Mouse (Mus musculus) CH12.LX (cell line): ENCODE results near the gene Krt42. TPM values are rescaled to one million over a fixed set of nuclear protein-coding genes. Genes with fewer than 3 reads are reported as not detected.

ENCODE experiments used
- DNase-seq: peaks from one replicate; pipeline ENCODE4 v3.0.0-alpha.2; 2013; ENCODE audit errors: extremely low read depth
- H3K27ac ChIP-seq: 2 replicates; pipeline ENCODE4 v1.5.1; 2012; ENCODE audit warnings: low read depth, mild to moderate bottlenecking, control low read depth, moderate library complexity; ENCODE audit not compliant: insufficient read depth
- H3K27me3 ChIP-seq: replicated peaks from 2 replicates; pipeline ENCODE3; 2012; ENCODE audit warnings: inconsistent platforms
- H3K36me3 ChIP-seq, 2 experiments: replicated peaks in 1 of 2; 2 replicates each; pipeline versions ENCODE3 to v1.6.1; 2012; ENCODE audit warnings: inconsistent platforms in 1 of 2, low read length in 1 of 2, mild to moderate bottlenecking in 1 of 2, mixed read lengths in 1 of 2, moderate library complexity in 1 of 2; ENCODE audit not compliant: control insufficient read depth in 1 of 2, insufficient read depth in 1 of 2
- H3K4me1 ChIP-seq, 2 experiments: 2 replicates each; pipeline ENCODE4 v1.6.1; 2012; ENCODE audit warnings: inconsistent platforms in 1 of 2, moderate library complexity in 1 of 2; ENCODE audit not compliant: insufficient read depth in 2 of 2, control insufficient read depth in 1 of 2
- H3K4me2 ChIP-seq: 2 replicates; pipeline ENCODE4 v1.6.1; 2012; ENCODE audit warnings: low read depth, mild to moderate bottlenecking, control low read depth; ENCODE audit not compliant: poor library complexity, insufficient read depth, severe bottlenecking
- H3K4me3 ChIP-seq, 3 experiments: fragments of 150-350 bp in 1 of 3; sonication (generic) in 1 of 3; replicated peaks in 1 of 3; 2 replicates each; pipeline versions ENCODE3 to v1.5.1; 2011 to 2012; ENCODE audit warnings: low read depth in 2 of 3, low read length in 2 of 3, mild to moderate bottlenecking in 2 of 3, moderate library complexity in 2 of 3, control low read depth in 1 of 3, improper control_type of control experiment in 1 of 3, inconsistent platforms in 1 of 3, mixed read lengths in 1 of 3; ENCODE audit not compliant: poor library complexity in 1 of 3
- H3K79me2 ChIP-seq: replicated peaks from 2 replicates; pipeline ENCODE4 v1.6.1; 2012; ENCODE audit warnings: mild to moderate bottlenecking, moderate library complexity; ENCODE audit not compliant: control insufficient read depth, poor library complexity, insufficient read depth, severe bottlenecking; ENCODE audit errors: extremely low read depth
- H3K9ac ChIP-seq: 2 replicates; pipeline ENCODE4 v1.6.1; 2012; ENCODE audit warnings: low read depth, mild to moderate bottlenecking, control low read depth, moderate library complexity; ENCODE audit not compliant: insufficient read depth
- H3K9me3 ChIP-seq: replicated peaks from 2 replicates; pipeline ENCODE3; 2012; ENCODE audit warnings: low read length, inconsistent platforms, mixed read lengths
- CTCF ChIP-seq, 2 experiments: IDR thresholded peaks in 1 of 2; conservative IDR thresholded peaks in 1 of 2; 2 replicates each; pipeline ENCODE4 v1.5.1; 2011 to 2012; ENCODE audit warnings: low read depth in 2 of 2, low read length in 2 of 2, improper control_type of control experiment in 1 of 2, inconsistent platforms in 1 of 2, mild to moderate bottlenecking in 1 of 2, moderate library complexity in 1 of 2
- E2F4 ChIP-seq: IDR thresholded peaks from 2 replicates; pipeline ENCODE4 v1.6.1; 2011; ENCODE audit warnings: low read depth, low read length, improper control_type of control experiment; ENCODE audit not compliant: insufficient replicate concordance
- EP300 ChIP-seq: IDR thresholded peaks from 2 replicates; pipeline ENCODE4 v1.6.1; 2011; ENCODE audit warnings: low read length, improper control_type of control experiment
- ETS1 ChIP-seq: conservative IDR thresholded peaks from 2 replicates; pipeline ENCODE4 v1.6.1; 2012; ENCODE audit warnings: low read depth, mild to moderate bottlenecking, inconsistent platforms, low read length, improper control_type of control experiment, moderate library complexity
- HCFC1 ChIP-seq: IDR thresholded peaks from 2 replicates; pipeline ENCODE4 v1.6.1; 2012; ENCODE audit warnings: low read depth, mild to moderate bottlenecking, inconsistent platforms, low read length, improper control_type of control experiment
- IRF4 ChIP-seq: IDR thresholded peaks from 2 replicates; pipeline ENCODE4 v1.6.1; 2014; ENCODE audit warnings: low read depth, mild to moderate bottlenecking, inconsistent platforms, low read length, improper control_type of control experiment
- KAT2A ChIP-seq: IDR thresholded peaks from 2 replicates; pipeline ENCODE4 v1.6.1; 2012; ENCODE audit warnings: low read length, improper control_type of control experiment, inconsistent platforms; ENCODE audit not compliant: insufficient replicate concordance
- MAFK ChIP-seq: IDR thresholded peaks from 2 replicates; pipeline ENCODE4 v1.6.1; 2011; ENCODE audit warnings: low read length, improper control_type of control experiment; ENCODE audit not compliant: insufficient replicate concordance
- MAX ChIP-seq: IDR thresholded peaks from 2 replicates; pipeline ENCODE4 v1.6.1; 2011; ENCODE audit warnings: low read length, improper control_type of control experiment
- MEF2A ChIP-seq: IDR thresholded peaks from 2 replicates; pipeline ENCODE4 v1.6.1; 2014; ENCODE audit warnings: low read depth, mild to moderate bottlenecking, inconsistent platforms, low read length, improper control_type of control experiment, borderline replicate concordance
- MXI1 ChIP-seq: IDR thresholded peaks from 2 replicates; pipeline ENCODE4 v1.6.1; 2011; ENCODE audit warnings: mild to moderate bottlenecking, low read depth, low read length, improper control_type of control experiment
- NELFE ChIP-seq: IDR thresholded peaks from 2 replicates; pipeline ENCODE4 v1.6.1; 2011; ENCODE audit warnings: low read depth, low read length, improper control_type of control experiment
- NRF1 ChIP-seq: IDR thresholded peaks from 2 replicates; pipeline ENCODE4 v1.6.1; 2014; ENCODE audit warnings: low read depth, mild to moderate bottlenecking, inconsistent platforms, low read length, improper control_type of control experiment, moderate library complexity
- POLR2A ChIP-seq: IDR thresholded peaks from 2 replicates; pipeline ENCODE4 v1.6.1; 2011; ENCODE audit warnings: low read depth, mild to moderate bottlenecking, improper control_type of control experiment, low read length
- POLR2AphosphoS2 ChIP-seq: IDR thresholded peaks from 2 replicates; pipeline ENCODE4 v1.6.1; 2011; ENCODE audit warnings: low read depth, low read length, improper control_type of control experiment
- RCOR1 ChIP-seq: conservative IDR thresholded peaks from 2 replicates; pipeline ENCODE4 v1.6.1; 2012; ENCODE audit warnings: low read depth, mild to moderate bottlenecking, inconsistent platforms, low read length, improper control_type of control experiment
- SIN3A ChIP-seq: IDR thresholded peaks from 2 replicates; pipeline ENCODE4 v1.6.1; 2012; ENCODE audit warnings: low read length, improper control_type of control experiment, inconsistent platforms
- SMC3 ChIP-seq: IDR thresholded peaks from 2 replicates; pipeline ENCODE4 v1.6.1; 2011; ENCODE audit warnings: low read depth, low read length, improper control_type of control experiment
- TBP ChIP-seq: conservative IDR thresholded peaks from 2 replicates; pipeline ENCODE4 v1.6.1; 2011; ENCODE audit warnings: low read depth, low read length, improper control_type of control experiment
- TCF12 ChIP-seq: IDR thresholded peaks from 2 replicates; pipeline ENCODE4 v1.6.1; 2014; ENCODE audit warnings: low read depth, mild to moderate bottlenecking, inconsistent platforms, low read length, improper control_type of control experiment
- UBTF ChIP-seq: IDR thresholded peaks from 2 replicates; pipeline ENCODE4 v1.6.1; 2012; ENCODE audit warnings: low read depth, mild to moderate bottlenecking, inconsistent platforms, low read length, improper control_type of control experiment, moderate library complexity
- USF1 ChIP-seq: IDR thresholded peaks from 2 replicates; pipeline ENCODE4 v1.6.1; 2014; ENCODE audit warnings: low read depth, mild to moderate bottlenecking, inconsistent platforms, low read length, improper control_type of control experiment
- ZC3H11A ChIP-seq: IDR thresholded peaks from 2 replicates; pipeline ENCODE4 v1.6.1; 2012; ENCODE audit warnings: low read depth, mild to moderate bottlenecking, inconsistent platforms, low read length, improper control_type of control experiment
- ZKSCAN1 ChIP-seq: IDR thresholded peaks from 2 replicates; pipeline ENCODE4 v1.6.1; 2012; ENCODE audit warnings: low read depth, inconsistent platforms, low read length, improper control_type of control experiment, borderline replicate concordance
- dilution Hi-C: fragments of 300-500 bp; cut with MboI; formaldehyde crosslinking; loops from 2 replicates; pipeline ENCODE4 v1.14.3; 2020; ENCODE audit warnings: low sequenced_read_pairs; ENCODE audit not compliant: extremely low pct_unique_long_range_greater_than_20kb, extremely low pct_ligation_motif_present
- in situ Hi-C: fragments of 300-500 bp; cut with MboI; formaldehyde crosslinking; loops from 3 replicates; pipeline ENCODE4 v1.14.3; 2019; ENCODE audit warnings: low sequenced_read_pairs, low pct_ligation_motif_present, low pct_unique_long_range_greater_than_20kb, mixed read lengths
- polyA plus RNA-seq: library from polyadenylated mRNA; unstranded; fragments of >175 nt; gene quantifications from 2 replicates; pipeline ENCODE4 v1.2.1, GENCODE M21; 2012; ENCODE audit warnings: low read depth; ENCODE audit not compliant: insufficient read length
- total RNA-seq, 2 experiments: library from RNA; depleted of rRNA; stranded (reverse); fragments of 300-350 nt in 1 of 2; fragments of >200 nt in 1 of 2; gene quantifications; 2 replicates each; pipeline ENCODE4 v1.2.3; 2012 to 2014

The Krt42 gene
- total and polyA plus RNA-seq, 3 experiments, result not detected

DNA sequence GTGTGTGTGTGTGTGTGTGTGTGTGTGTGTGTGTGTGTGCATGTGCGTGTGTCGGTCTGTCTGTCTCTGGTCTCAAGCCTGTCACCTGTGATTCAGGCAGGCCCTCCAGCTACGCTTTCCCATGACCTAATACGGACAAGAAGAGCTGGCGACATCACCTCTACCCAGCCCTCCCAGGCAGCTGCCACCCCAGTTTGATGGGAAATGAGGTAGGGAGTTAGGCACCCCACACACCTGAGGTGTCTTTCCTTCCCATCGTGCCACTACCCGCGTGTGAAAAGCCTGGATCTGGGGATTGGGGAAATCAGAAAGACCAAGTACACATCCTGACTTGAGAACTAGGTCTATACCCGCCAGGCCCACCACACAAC, 8.5 kb downstream of the Krt42 start:
- TF ChIP-seq KAT2A (no peak), POLR2A (no peak), ZKSCAN1 (no peak), POLR2AphosphoS2 (no peak), ETS1 (no peak), UBTF (no peak), EP300 (no peak), USF1 (no peak)
- no peaks in the 10 kb centered on the region for H3K36me3 ChIP-seq
- H3K9me3 ChIP-seq, result no peaks in the 10 kb centered on the region
- no peak overlapping the region for H3K4me2 ChIP-seq
- H3K27ac ChIP-seq, result no peak overlapping the region
- peaks cover 99% of the 10 kb centered on the region for H3K27me3 ChIP-seq
- peaks cover 13 to 38% of the 10 kb centered on the region in 2 experiments for H3K4me1 ChIP-seq
- H3K4me3 ChIP-seq, result no peak overlapping the region
- dilution Hi-C loops, result no loop called here
- H3K9ac ChIP-seq, result no peak overlapping the region
- no peak for DNase-seq
- in situ Hi-C loops, result no loop called here
- H3K79me2 ChIP-seq, result no peaks in the 10 kb centered on the region

DNA sequence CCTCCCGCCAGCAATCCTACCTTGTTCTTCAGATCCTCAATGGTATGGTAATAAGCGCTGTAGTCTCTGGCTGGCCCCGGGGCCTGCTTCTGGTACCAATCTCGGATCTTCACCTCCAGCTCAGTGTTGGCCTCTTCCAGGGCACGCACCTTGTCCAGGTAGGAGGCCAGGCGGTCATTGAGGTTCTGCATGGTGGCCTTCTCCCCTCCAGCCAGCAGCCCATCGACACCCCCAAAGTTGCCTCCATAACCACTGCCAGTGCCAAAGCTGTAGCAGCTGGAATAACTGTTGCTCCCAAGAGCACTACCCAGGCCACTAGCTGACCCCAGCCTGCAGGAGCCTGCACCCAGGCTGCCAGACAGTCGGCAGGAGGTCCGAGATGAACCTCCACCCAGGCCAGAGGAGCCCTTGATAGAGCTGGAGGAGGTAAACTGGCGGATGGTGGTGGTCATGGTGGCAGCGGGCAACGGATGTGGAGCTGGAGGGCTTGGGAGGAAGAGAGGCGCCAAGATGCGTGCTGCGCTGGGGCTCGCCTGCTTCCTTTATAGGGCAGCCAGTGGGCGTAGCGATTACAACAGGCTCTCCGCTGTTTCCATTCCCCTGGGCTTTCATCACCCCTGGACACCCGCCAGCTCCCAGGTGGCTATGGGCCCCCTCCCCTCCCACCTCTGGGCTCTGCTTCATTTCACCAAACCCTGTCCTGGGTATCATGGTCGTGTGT, 9.0 kb downstream of the Krt42 start, which contains the start of gene Krt17:
Gene Krt17 (minus strand): TSS at position 516 of the 721 bp plus-strand sequence.
- H3K79me2 ChIP-seq, result no peaks in the 10 kb centered on the region
- H3K36me3 ChIP-seq, result no peaks in the 10 kb centered on the region
- no peak within 1 kb of the TSS for H3K27ac ChIP-seq
- no peak for DNase-seq
- no peaks in the 10 kb centered on the region for H3K9me3 ChIP-seq
- in situ Hi-C loops, result no loop called here
- H3K4me1 ChIP-seq, result peaks cover 14 to 43% of the 10 kb centered on the region in 2 experiments
- H3K9ac ChIP-seq, result no peak within 1 kb of the TSS
- TF ChIP-seq NRF1 (no peak), ZKSCAN1 (no peak), ZC3H11A (no peak), POLR2AphosphoS2 (no peak), SIN3A (no peak), CTCF (conservative IDR thresholded peaks at IDR 0.05 in 1 of 2, IDR thresholded peaks at IDR 0.05 in 1 of 2; ENCODE audit: low read depth in 2 of 2, low read length in 2 of 2) (no peak)
- TF ChIP-seq, all 38 proteins: peak for 0
- dilution Hi-C loops, result no loop called here
- no peak within 1 kb of the TSS for H3K4me2 ChIP-seq
- H3K4me3 ChIP-seq, result no peak within 1 kb of the TSS
- peaks cover 99% of the 10 kb centered on the region for H3K27me3 ChIP-seq

DNA sequence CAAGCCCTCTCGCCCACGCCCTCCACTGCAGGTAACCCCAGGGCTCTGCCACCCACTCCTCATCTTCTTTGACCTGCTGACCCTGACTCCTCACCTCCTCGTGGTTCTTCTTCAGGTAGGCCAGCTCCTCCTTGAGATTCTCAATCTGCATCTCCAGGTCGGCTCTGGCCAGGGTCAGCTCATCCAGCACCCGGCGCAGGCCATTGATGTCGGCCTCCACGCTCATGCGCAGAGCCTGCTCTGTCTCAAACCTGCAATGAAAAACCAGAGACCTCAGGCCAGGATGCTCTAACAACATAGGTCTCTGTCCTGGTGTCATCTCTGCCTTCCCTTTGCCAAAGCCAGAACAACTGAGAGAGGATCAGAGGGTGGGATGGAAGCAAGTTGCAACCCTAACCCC, 10.6 kb downstream of the Krt42 start:
- TF ChIP-seq RCOR1, result no peak
- TF ChIP-seq IRF4, result no peak
- no peak for TF ChIP-seq TCF12
- TF ChIP-seq MXI1, result no peak
- TF ChIP-seq SIN3A, result no peak
- TF ChIP-seq TBP, result no peak
- TF ChIP-seq NELFE, result no peak
- TF ChIP-seq ZKSCAN1, result no peak
- no peak for TF ChIP-seq HCFC1
- no peak for TF ChIP-seq E2F4
- TF ChIP-seq MAFK, result no peak
- no peak for TF ChIP-seq MEF2A
- TF ChIP-seq MAX, result no peak
- TF ChIP-seq SMC3, result no peak
- TF ChIP-seq POLR2AphosphoS2, result no peak
- TF ChIP-seq KAT2A, result no peak
- no peak for TF ChIP-seq UBTF
- no peak for TF ChIP-seq USF1
- Histone ChIP-seq H3K9me3 (no peaks in the 10 kb centered on the region), H3K4me1 (peaks cover 11 to 38% of the 10 kb centered on the region in 2 experiments), H3K4me2 (no peak overlapping the region), H3K9ac (no peak overlapping the region), H3K27ac (no peak overlapping the region), H3K36me3 (no peaks in the 10 kb centered on the region), H3K79me2 (no peaks in the 10 kb centered on the region), H3K4me3 (no peak overlapping the region), H3K27me3 (peaks cover 100% of the 10 kb centered on the region)
- in situ Hi-C loops (no loop called here), dilution Hi-C loops (no loop called here)
- DNase-seq, result no peak
